Mouse (Mus musculus): ENCODE measurements around the gene Ank2.

- TF ChIP-seq GATA1 (IDR thresholded peaks at IDR 0.05; ENCODE audit: low read length): no peak
- TF ChIP-seq TAL1 (IDR thresholded peaks at IDR 0.05; ENCODE audit: low read length): no peak
Measured at GRCm38 (mm10) chr3:127457761-127458419, 41.3 kb downstream of the Ank2 start.
